In the genomic region with DNA sequence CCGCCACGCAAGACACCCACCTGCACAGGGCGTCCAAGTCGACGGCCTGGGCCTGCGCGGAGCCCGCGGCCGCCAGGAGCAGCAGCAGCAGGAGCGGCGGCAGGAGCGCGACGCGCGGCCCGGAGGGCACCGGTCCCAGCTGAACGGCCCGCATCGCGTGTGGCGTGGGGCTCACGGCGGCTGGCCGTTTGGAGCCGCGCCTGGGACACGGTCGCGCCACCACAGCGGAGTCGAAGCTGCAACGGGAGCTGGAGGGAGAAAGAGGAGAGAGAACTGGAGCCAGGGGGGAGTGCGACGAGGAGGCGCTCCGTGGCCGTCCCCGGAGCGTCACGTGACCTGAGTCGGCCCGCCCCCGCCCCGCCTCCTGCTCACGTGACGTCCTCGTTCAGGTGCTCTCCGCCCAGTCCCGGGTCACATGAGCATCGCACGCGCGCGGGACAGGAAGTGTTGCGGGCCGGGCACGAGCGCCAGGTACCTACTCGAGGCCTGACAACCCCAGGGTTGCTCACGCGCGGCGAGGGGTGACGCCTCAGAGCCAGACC, we compare ENCODE assay signal across 7 mouse cellular contexts. TPM values are rescaled to one million over a fixed set of nuclear protein-coding genes. Genes with fewer than 3 reads are reported as not detected.
DNase-seq lines count a peak whose midpoint lies in the region; ATAC-seq lines count a peak whose summit lies in the region.

A gene (minus strand): TSS at position 285 of the 542 bp plus-strand sequence.

- peaks cover 14% of the 10 kb centered on the region for H3K4me1 ChIP-seq in midbrain, embryonic 11.5 days (ENCODE audit: control insufficient read depth, insufficient read depth, low read length)

- ATAC-seq in midbrain, embryonic 11.5 days (ENCODE audit: low FRiP score): peak; percentile 94

- peak; percentile 71 for DNase-seq in adrenal gland, adult 8-10 months
- DNase-seq in embryo, embryonic 9.5 days (ENCODE audit: extremely low spot score): peak; percentile 90
- no peak for DNase-seq in gonadal fat pad, adult 2 months (ENCODE audit: low read depth)
- peak; percentile 80 for DNase-seq in kidney, adult 11 months
- DNase-seq in left cerebral cortex, postnatal 4 days: peak; percentile 91
- peak; percentile 98 for DNase-seq in midbrain, embryonic 11.5 days (ENCODE audit: low spot score, missing footprints)
- DNase-seq in skeletal muscle tissue, adult 2 months (ENCODE audit: low read depth, low spot score): peak; percentile 79

- H3K36me3 ChIP-seq in midbrain, embryonic 11.5 days (ENCODE audit: control insufficient read depth, insufficient read depth, low read length): no peaks in the 10 kb centered on the region

- H3K4me2 ChIP-seq in midbrain, embryonic 11.5 days: peak within 1 kb of the TSS; percentile 70

- H3K4me3 ChIP-seq in midbrain, embryonic 11.5 days (ENCODE audit: low read depth, low read length): peak within 1 kb of the TSS; percentile 79

- no peak within 1 kb of the TSS for H3K27ac ChIP-seq in midbrain, embryonic 11.5 days (ENCODE audit: low read depth, low read length)

- intact Hi-C loops in left cerebral cortex, postnatal 4 days (cut with DNase I): no loop called here

- peak within 1 kb of the TSS; percentile 75 for H3K9ac ChIP-seq in midbrain, embryonic 11.5 days (ENCODE audit: low read length)

- 8% methylated on average over 67 of the region's 67 CpGs for WGBS in midbrain, embryonic 11.5 days

- H3K27me3 ChIP-seq in midbrain, embryonic 11.5 days (ENCODE audit: control insufficient read depth, insufficient read depth, low read length): peaks cover 3% of the 10 kb centered on the region; the same call in 1 of the 2 replicates

- no peaks in the 10 kb centered on the region for H3K9me3 ChIP-seq in midbrain, embryonic 11.5 days (ENCODE audit: control insufficient read depth, low read length)

RNA-seq across cellular contexts. Expression of the gene that starts here (rescaled TPM):
- 10 to 100 TPM; 75.7 to 93.3 (median 83.9) TPM for total RNA-seq in adrenal gland, adult 8-10 months (2022)
- 15.7 and 20.0 TPM in 2 replicates for polyA plus RNA-seq in gonadal fat pad, adult 2 months (2012; rRNA removed)
- total RNA-seq in left cerebral cortex, postnatal 4 days (2021): 10 to 100 TPM; 33.2 to 35.2 TPM
- 13.3 and 14.9 TPM in 2 replicates for polyA plus RNA-seq in midbrain, embryonic 11.5 days (2014; fragmentation: Nextera tagmentation; extraction: Ambion mirVana)
